Mouse (Mus musculus): ENCODE results near the gene Nbeal2.

DNA sequence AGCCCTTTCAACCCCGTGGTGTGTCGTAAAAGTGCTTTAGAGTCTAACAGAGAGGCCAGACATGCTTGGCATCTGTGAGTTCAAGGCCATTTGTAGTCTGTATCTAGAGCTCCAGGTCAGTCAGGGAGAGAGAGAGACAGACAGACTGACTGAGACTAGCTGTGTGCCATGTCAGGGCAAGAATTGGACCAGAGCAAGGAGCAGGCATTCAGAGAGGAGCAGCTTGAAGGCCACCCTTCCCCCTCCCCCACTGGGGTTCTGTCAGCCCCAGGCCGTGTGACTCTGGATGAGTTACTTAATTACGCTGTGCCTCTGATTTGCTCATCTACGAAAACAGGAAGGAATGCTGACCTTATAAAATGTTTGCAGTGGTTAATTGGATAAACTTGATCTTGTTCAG, 28.3 kb upstream of the Nbeal2 start:
- TF ChIP-seq GATA1 (IDR thresholded peaks at IDR 0.05; ENCODE audit: low read length) (no peak), TAL1 (IDR thresholded peaks at IDR 0.05; ENCODE audit: low read length) (no peak)

Measured in erythroblast, embryonic 14.5 days (primary cell).